Mouse (Mus musculus) heart, embryonic 11.5 days (tissue): ENCODE measurements at regions not wholly inside any gene's neighbourhood (a gene's known extent, or its start where the extent isn't known, plus 50 kb on each side); places are given as distances from the start of the nearest gene placed in this dataset.

Experiments used
- ATAC-seq: fragments of 200-750 bp; cut with Nextera tagmentation; replicated peaks from 2 replicates; pipeline ENCODE4 v1.8.0; 2017; ENCODE audit warnings: moderate library complexity; ENCODE audit not compliant: insufficient number of reproducible peaks, low FRiP score, low TSS enrichment
- H3K27ac ChIP-seq: fragments of 300-500 bp; sonication (generic); 2 replicates; pipeline ENCODE4 v1.5.1; 2014; ENCODE audit warnings: mild to moderate bottlenecking, low read depth, low read length
- H3K27me3 ChIP-seq: fragments of 300-500 bp; sonication (generic); 2 replicates; pipeline ENCODE4 v1.6.1; 2014; ENCODE audit warnings: mild to moderate bottlenecking, low read length, mixed read lengths; ENCODE audit not compliant: control insufficient read depth, insufficient read depth
- H3K36me3 ChIP-seq: fragments of 300-500 bp; sonication (generic); 2 replicates; pipeline ENCODE4 v1.6.1; 2014; ENCODE audit warnings: mild to moderate bottlenecking, low read length, moderate library complexity, mixed read lengths; ENCODE audit not compliant: control insufficient read depth, insufficient read depth
- H3K4me1 ChIP-seq: fragments of 300-500 bp; sonication (generic); 2 replicates; pipeline ENCODE4 v1.6.1; 2014; ENCODE audit warnings: low read length; ENCODE audit not compliant: control insufficient read depth, insufficient read depth
- H3K4me2 ChIP-seq: fragments of 300-500 bp; sonication (generic); 2 replicates; pipeline ENCODE4 v1.6.1; 2014; ENCODE audit warnings: mild to moderate bottlenecking, moderate library complexity
- H3K4me3 ChIP-seq: fragments of 300-500 bp; sonication (generic); 2 replicates; pipeline ENCODE4 v1.5.1; 2014; ENCODE audit warnings: low read depth, low read length
- H3K9ac ChIP-seq: fragments of 300-500 bp; sonication (generic); 2 replicates; pipeline ENCODE4 v1.6.1; 2014; ENCODE audit warnings: mild to moderate bottlenecking, low read depth, low read length, moderate library complexity
- H3K9me3 ChIP-seq: fragments of 300-500 bp; sonication (generic); replicated peaks from 2 replicates; pipeline ENCODE4 v1.6.1; 2016; ENCODE audit warnings: low read length; ENCODE audit not compliant: control insufficient read depth
- WGBS: fragments of 180-500 bp; shearing (Covaris S2); extraction: QIAGEN DNeasy Blood & Tissue Kit; methylation state at CpG from one replicate; pipeline ENCODE4 v1.1.7; 2014; ENCODE audit not compliant: insufficient replicate concordance; 5-methylcytosine and 5-hydroxymethylcytosine counted together

DNA sequence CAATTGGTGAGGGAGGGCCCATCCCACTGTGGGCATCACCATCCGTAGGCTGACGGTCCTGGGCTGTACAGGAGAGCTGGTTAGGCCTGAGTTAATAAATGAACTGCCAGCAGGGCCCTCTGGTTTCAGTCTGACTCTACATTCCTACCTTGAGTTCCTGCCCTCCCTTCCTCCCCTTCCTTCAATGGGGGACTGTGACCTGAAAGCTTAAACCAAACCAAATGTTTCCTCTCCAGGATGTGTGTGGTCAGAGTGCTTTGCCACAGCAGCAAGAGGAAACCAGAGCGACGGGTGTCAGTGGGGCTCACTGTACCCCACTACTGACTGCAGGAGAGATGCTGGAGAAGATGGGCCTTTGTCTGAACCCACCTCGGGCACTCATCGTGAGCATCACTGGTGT lies 147.7 kb upstream of the Azi2 start:
- H3K4me2 ChIP-seq, result no peak overlapping the region
- 76% methylated on average over 6 of the region's 6 CpGs for WGBS
- H3K9me3 ChIP-seq, result no peaks in the 10 kb centered on the region
- no peaks in the 10 kb centered on the region for H3K27me3 ChIP-seq
- H3K36me3 ChIP-seq, result no peaks in the 10 kb centered on the region
- no peak for ATAC-seq
- no peak overlapping the region for H3K27ac ChIP-seq
- no peaks in the 10 kb centered on the region for H3K4me1 ChIP-seq
- H3K4me3 ChIP-seq, result no peak overlapping the region
- no peak overlapping the region for H3K9ac ChIP-seq

DNA sequence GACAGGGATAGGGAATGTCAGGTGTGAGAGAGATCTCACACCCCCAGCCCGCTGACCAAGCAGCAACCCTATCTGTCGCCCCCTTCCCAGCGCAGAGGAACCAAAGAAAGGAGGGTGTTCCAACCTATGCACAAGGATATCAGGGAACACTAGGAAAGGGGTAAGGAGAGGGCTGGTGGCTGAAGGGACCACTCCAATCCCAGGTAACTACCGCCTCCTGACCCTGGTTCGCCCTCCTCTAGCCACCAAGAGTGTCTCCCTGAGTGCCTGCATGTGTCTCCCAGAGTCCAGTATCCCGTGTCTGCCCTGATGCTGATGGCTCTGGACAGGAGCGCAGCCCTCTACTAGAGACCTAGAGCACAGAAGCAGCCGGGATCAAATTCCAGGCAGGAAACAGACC lies 167.1 kb upstream of the Azi2 start:
- H3K36me3 ChIP-seq, result no peaks in the 10 kb centered on the region
- no peaks in the 10 kb centered on the region for H3K9me3 ChIP-seq
- ATAC-seq, result no peak
- peak overlapping the region; percentile 49 for H3K4me3 ChIP-seq
- H3K27me3 ChIP-seq, result peaks cover 44% of the 10 kb centered on the region
- H3K4me1 ChIP-seq, result no peaks in the 10 kb centered on the region
- peak overlapping the region; percentile 84 for H3K4me2 ChIP-seq
- no peak overlapping the region for H3K27ac ChIP-seq
- no peak overlapping the region for H3K9ac ChIP-seq
- WGBS, result 26% methylated on average over 8 of the region's 8 CpGs

DNA sequence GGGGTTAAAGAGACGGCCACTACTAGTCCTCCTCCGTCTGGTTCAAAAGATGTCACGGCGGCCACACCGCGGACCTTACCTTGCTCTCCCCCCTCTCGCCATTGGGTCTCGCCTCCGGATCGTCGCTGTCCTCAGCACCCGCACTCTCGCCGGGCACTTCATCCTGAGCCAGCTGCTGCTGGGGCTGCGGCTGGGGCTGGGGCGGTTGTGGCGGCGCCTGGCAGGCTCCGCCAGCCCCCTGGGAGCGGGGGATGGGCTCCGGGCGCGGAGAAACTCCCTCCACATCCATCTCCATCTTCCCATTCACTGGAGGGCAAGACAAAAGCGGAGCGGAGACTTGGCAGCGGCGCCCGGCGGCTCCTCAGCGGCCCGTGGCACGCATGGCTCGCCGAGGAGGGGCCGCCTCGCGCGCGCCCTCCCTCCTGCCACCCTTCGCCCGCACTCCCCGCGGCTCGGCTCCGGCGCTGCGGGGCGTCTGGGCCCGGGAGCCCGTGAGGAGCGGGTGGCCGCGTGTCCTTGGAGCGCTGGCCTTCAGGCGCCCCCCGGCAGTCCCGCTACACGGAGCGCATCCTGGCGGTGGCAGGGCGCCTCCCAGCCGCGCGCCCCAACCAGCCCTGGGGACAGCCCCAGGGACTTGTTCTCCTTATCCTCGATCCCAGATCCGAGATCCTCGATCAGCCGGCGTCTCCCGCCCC lies 167.8 kb upstream of the Azi2 start:
- H3K27me3 ChIP-seq, result peaks cover 44% of the 10 kb centered on the region
- H3K36me3 ChIP-seq, result no peaks in the 10 kb centered on the region
- peak; percentile 59 for ATAC-seq
- H3K4me3 ChIP-seq, result peak overlapping the region; percentile 49
- no peaks in the 10 kb centered on the region for H3K4me1 ChIP-seq
- no peak overlapping the region for H3K9ac ChIP-seq
- no peak overlapping the region for H3K27ac ChIP-seq
- H3K9me3 ChIP-seq, result no peaks in the 10 kb centered on the region
- 0% methylated on average over 51 of the region's 70 CpGs for WGBS
- peak overlapping the region; percentile 84 for H3K4me2 ChIP-seq

DNA sequence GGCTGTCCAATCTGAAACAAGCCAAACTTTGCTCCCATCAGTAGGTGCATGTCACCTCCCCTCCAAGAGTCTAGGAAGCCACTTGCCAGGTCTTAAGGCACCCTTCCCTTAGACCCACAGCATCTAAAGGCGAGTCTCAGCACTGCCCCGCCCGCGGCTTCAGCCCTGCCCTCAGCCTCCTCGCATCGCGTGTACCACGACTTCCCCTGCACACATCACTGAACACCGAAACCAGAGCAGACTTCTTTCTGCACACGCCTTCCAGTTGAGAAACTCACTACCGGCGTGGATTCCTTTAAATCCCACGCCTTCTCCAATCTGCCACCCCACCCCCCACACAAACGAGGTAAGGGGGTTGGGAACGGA lies 168.3 kb upstream of the Azi2 start:
- Histone ChIP-seq H3K27me3 (peaks cover 44% of the 10 kb centered on the region), H3K27ac (no peak overlapping the region), H3K9me3 (no peaks in the 10 kb centered on the region), H3K4me2 (peak overlapping the region; percentile 84), H3K4me3 (peak overlapping the region; percentile 49), H3K36me3 (no peaks in the 10 kb centered on the region), H3K9ac (no peak overlapping the region), H3K4me1 (no peaks in the 10 kb centered on the region)
- no peak for ATAC-seq
- 1% methylated on average over 15 of the region's 15 CpGs for WGBS

DNA sequence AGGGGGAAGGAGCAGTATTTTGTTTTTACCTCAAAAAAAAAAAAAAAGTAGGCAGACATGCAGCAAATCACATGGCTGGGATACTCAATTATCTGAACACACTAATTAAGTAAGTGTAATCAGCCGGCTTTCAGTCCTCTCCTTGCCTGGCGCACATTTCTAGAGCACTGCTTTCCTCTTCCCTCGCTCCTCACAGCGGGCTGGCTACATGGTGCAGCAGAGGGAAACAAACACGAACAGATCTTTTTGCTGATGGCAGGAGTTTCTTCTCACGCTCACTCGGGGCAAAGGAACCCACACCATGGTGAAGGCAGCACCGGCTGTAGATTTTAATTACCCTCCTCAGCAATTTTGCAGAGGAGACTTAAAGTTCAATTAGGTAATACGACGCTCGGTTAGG lies 169.7 kb upstream of the Azi2 start:
- no peak for ATAC-seq
- H3K4me2 ChIP-seq, result no peak overlapping the region
- no peak overlapping the region for H3K27ac ChIP-seq
- no peaks in the 10 kb centered on the region for H3K4me1 ChIP-seq
- H3K4me3 ChIP-seq, result no peak overlapping the region
- H3K36me3 ChIP-seq, result no peaks in the 10 kb centered on the region
- WGBS, result 69% methylated on average over 11 of the region's 11 CpGs
- no peak overlapping the region for H3K9ac ChIP-seq
- H3K27me3 ChIP-seq, result peaks cover 44% of the 10 kb centered on the region
- H3K9me3 ChIP-seq, result no peaks in the 10 kb centered on the region

DNA sequence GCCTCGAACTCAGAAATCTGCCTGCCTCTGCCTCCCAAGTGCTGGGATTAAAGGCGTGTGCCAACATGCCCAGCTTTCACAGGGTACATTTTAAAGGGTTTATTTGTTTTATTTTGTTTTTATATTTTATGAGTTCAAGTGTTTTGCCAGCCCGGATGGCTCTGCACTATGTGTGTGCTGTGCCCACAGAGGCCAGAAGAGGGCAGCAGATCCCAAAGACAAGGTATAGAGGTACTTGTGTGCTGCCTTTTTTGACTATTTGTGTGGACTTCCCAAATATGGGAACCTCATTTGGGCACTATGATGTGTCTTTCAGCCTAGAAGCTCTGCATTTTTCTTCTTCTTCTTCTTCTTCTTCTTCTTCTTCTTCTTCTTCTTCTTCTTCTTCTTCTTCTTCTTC lies 176.4 kb upstream of the Azi2 start:
- Histone ChIP-seq H3K9me3 (no peaks in the 10 kb centered on the region; the same call in 1 of the 2 replicates), H3K27me3 (no peaks in the 10 kb centered on the region), H3K4me3 (no peak overlapping the region), H3K4me2 (no peak overlapping the region), H3K4me1 (no peaks in the 10 kb centered on the region), H3K9ac (no peak overlapping the region), H3K27ac (no peak overlapping the region), H3K36me3 (no peaks in the 10 kb centered on the region)
- WGBS, result 90% methylated on average over 2 of the region's 3 CpGs
- ATAC-seq, result no peak

DNA sequence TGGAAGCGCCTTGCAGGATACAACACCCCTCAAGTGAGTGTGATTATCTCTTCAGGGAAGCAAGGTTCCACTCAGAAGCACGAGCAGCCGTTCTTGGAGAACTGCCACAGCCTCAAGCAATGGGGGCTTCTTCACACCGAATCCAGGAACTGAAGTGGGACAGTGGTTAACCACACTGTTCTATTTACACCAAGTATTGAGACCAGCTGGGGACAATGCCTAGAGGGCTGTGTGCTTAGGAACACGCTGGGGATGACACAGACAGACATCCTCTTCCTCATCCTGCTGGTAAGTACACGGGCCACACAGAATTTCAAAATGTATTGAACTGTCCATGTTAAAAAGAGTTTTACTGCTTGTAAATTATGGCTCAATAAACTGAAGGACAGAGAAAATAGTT lies 177.0 kb upstream of the Azi2 start:
- Histone ChIP-seq H3K9ac (no peak overlapping the region), H3K4me3 (no peak overlapping the region), H3K27me3 (no peaks in the 10 kb centered on the region), H3K36me3 (no peaks in the 10 kb centered on the region), H3K9me3 (no peaks in the 10 kb centered on the region; the same call in 1 of the 2 replicates), H3K4me1 (no peaks in the 10 kb centered on the region), H3K27ac (no peak overlapping the region), H3K4me2 (no peak overlapping the region)
- 70% methylated on average over 6 of the region's 6 CpGs for WGBS
- no peak for ATAC-seq

DNA sequence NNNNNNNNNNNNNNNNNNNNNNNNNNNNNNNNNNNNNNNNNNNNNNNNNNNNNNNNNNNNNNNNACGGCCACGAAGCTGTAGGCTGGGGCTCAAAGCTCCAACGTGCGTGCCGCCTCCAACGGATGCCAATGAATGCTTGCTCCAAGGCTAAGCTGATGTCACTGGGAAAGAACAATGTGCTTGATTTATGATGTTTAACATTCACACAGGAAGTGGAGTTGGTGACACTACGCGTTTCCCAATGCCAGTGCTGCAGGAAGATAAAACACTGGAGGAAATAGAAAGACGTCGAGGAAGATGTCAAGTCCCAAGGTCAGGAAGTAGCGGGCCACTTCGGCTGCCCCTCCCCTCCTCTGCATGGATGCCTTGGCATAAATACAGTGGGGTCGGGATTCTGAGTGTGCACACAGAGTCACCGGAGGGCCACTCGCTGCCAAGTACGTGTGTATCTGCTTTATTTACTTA lies 180.7 kb upstream of the Azi2 start:
- WGBS, result 68% methylated on average over 16 of the region's 16 CpGs
- H3K36me3 ChIP-seq, result no peaks in the 10 kb centered on the region
- no peaks in the 10 kb centered on the region; the same call in 1 of the 2 replicates for H3K9me3 ChIP-seq
- no peaks in the 10 kb centered on the region for H3K27me3 ChIP-seq
- no peak overlapping the region for H3K4me3 ChIP-seq
- no peak overlapping the region for H3K4me2 ChIP-seq
- no peak overlapping the region for H3K9ac ChIP-seq
- ATAC-seq, result no peak
- no peaks in the 10 kb centered on the region for H3K4me1 ChIP-seq
- H3K27ac ChIP-seq, result no peak overlapping the region

DNA sequence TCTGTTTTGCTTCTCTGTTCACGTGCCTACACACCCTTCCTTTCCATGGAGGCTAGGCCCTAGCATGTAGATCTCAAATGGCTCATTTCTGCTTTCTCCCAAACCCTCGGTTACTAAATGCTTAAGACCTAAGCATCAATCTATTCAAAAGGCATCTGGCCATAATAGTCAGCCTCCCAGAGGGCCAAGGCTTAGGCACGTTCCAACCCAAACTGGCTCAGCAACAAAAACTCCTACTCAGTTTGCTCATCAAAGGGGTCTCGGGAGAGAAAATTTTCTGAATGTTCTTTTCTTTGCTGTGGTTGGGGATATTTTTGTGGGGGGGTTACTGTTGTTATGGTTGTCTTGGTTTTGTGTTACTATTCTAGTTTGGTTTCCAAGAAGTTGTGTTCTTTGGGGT lies 196.8 kb upstream of the Azi2 start:
- Histone ChIP-seq H3K4me1 (no peaks in the 10 kb centered on the region), H3K4me3 (no peak overlapping the region), H3K4me2 (no peak overlapping the region), H3K9me3 (no peaks in the 10 kb centered on the region), H3K27ac (no peak overlapping the region), H3K27me3 (no peaks in the 10 kb centered on the region), H3K36me3 (no peaks in the 10 kb centered on the region), H3K9ac (no peak overlapping the region)
- ATAC-seq, result no peak
- WGBS, result 74% methylated on average over 4 of the region's 4 CpGs
